Mouse (Mus musculus): ENCODE data around the gene Htt.
A peak's percentile ranks its signal among the peaks of the same experiment; 100 is the strongest.

Htt gene

DNA sequence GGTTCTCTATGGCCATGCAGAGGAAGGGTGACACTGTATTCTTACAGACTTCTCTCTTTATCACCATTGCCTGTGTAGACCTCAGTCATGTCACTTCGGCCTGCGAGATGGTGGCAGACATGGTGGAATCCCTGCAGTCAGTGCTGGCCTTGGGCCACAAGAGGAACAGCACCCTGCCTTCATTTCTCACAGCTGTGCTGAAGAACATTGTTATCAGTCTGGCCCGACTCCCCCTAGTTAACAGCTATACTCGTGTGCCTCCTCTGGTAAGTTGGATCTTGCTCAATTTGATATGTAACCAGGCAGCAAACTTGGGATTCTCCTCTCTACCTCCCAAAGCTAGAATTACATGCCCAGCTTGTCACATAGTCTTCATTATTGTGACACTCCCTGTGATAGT is 127.7 kb downstream of the Htt start:
- no peak for DNase-seq (ENCODE audit: low read depth, low spot score)

DNA sequence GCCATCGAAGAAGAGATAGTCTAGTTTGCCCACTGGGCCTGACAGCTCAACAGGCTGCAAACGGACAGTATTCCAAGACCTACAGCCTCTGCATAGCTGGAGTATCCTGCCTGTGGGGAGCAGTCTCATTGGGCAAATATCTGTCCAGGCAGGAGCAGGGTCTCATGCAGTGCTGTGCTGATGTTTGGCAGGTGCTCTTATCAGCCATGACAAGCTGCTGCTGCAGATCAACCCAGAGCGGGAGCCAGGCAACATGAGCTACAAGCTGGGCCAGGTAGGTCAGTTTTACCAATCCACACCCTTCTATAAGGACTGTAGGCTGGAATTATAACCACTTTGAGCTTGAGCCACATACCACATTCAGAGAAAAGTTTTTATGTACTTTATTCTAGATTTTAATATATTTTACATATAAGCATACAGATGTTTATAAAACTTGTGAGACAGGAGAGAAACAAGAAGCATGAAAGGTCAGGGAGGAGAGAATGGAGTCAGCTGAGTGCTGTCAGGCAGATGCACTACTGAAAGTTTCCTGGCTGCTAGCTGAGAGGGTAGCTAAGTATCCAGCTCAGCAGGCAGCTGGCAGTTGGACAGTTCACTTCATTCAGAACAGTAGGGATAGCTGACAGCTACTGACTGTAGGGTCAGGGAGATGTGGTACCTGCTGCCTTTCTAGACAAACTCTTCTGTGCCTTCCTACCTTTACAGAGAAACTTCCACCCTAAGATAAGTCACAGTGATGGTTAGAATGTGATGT is 135.3 kb downstream of the Htt start:
- DNase-seq (ENCODE audit: low read depth, low spot score), result no peak

DNA sequence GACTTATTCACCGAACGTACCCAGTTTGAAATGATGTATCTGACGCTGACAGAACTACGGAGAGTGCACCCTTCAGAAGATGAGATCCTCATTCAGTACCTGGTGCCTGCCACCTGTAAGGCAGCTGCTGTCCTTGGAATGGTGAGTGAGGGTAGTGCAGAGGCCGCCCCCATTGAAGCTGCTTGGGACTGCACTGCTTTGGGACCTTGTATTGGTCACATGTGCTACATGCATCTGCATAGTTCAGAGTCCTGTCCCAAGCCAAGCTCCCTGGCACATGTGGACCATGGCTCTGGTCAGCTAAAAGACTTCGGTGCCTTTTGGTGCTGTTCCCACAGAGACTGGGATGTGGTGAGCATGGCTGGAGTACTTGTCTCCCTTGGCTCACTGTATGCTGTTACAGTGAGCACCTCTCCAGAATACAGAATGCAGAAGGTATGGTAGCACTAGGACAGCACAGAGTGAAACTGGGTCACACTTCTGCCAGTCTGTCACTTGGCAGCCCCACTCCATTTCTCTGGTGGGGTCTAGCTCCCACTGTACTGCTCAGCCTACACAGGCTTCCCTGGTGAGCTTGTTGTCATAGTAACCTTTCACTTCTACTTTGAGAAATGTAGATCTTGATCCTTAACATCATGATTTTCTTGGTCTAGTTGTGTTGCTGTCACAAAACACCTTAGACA is 138.4 kb downstream of the Htt start:
- DNase-seq (ENCODE audit: low read depth, low spot score), result no peak

DNA sequence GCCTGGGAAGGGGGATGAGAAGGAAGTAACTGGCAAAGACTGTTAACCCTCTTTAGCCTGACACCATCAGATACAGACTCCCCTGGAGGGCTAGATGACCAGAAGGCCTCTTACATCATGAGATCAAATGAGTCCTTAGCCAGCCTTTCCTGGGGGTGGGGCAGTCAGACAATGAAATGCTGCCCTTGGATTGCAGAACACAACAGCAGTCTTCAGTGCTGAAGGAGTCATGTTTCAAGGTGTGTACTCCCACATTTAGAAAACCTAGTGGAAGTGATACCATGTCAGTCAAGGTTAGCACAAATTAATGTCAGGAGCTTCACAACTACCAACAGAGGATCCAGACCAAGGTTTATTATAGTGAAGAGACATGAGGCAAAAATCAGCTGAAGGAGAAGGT is 140.8 kb downstream of the Htt start:
- DNase-seq (ENCODE audit: low read depth, low spot score), result no peak

DNA sequence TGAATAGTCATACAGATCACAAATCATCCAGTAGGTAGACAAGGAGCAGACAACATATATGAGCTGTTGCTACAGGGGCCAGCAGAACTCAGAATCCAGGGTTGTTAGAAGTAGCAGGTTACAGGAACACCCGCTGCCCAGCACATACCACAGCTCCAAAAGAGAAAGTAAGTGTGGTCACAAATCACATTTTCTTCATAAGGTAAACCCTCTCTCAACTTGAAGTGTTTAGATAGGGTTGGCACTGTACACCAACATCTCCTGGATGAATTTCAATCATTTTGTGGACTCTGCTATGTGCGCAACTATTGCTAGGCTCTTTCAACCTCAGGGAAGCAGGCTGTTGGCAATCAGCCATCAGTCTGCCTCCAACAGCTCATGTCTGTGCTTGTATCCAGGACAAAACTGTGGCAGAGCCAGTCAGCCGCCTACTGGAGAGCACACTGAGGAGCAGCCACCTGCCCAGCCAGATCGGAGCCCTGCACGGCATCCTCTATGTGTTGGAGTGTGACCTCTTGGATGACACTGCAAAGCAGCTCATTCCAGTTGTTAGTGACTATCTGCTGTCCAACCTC is 141.4 kb downstream of the Htt start:
- DNase-seq (ENCODE audit: low read depth, low spot score), result peak; percentile 8

DNA sequence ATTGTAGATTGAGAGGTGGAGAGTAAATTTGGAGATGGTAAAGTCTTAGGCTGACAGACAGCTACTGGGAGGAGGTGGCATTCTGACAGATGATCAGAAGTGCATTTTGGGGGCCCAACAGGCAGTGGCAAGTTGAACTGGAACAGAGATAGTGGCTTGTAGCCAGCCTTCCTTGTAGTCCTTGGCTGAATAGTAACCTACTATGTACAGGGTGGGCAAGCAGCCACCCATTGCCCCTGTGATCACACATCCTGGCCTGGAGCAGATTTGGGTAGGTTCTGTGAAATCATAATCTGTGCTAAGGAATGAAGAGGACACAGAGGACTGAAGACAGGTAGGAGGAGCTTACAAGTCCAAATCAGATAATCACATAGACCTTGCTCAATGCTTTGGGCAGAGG is 142.9 kb downstream of the Htt start:
- DNase-seq (ENCODE audit: low read depth, low spot score), result no peak

DNA sequence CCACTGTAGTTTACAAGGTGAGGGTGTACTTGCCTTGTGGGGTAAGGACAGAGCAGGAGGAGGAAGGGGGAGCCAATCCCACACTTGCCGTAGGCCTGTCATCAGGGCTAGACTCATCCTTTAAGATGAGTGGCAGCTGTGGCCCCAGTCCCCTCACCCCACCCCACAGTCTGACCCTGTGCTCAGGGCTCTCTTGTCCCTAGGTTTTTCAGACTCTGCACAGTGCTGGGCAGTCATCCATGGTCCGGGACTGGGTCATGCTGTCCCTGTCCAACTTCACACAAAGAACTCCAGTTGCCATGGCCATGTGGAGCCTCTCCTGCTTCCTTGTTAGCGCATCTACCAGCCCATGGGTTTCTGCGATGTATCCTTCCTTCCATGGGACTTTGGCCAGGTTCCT is 145.7 kb downstream of the Htt start:
- DNase-seq (ENCODE audit: low read depth, low spot score), result no peak

DNA sequence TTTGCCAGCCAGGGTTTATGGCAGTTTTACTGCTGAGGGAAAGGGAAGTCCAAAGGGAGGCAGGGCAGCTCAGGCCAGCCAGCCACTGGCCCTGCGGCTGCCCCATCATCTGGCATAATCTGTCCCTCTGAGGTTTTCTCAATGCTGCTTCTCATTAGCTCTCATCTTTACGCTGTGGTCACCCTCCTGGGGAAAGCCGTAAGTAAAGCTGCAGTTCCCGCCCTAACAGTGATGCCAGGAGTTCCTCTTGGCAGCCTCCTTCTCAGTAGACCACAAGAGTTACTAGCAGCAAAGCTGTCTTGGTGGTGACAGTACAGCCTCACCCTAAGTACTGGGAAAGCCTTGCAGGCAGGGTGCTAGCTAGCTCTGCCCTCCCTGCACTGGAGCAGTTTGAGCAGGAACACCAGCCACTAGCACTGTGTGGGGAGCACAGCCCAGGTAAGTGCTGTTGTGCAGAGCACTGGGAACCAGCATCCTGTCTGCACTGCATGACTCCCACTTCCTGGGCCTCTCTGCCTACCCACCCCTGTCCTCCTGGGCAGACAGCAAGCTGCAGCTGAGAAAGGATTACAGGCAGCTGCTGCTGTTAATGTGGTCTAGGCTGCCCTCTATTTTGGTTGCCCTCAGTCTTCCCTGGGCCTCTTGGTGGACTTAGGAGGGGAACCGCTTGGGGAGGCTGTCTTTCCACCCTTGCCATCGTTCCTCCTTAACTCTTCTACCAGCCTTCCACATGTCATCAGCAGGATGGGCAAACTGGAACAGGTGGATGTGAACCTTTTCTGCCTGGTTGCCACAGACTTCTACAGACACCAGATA is 146.6 kb downstream of the Htt start, which contains the start of gene Msantd1:
Gene Msantd1, plus strand, starts transcription at position 103 of the 816 bp plus-strand sequence.
- DNase-seq (ENCODE audit: low read depth, low spot score), result no peak

DNA sequence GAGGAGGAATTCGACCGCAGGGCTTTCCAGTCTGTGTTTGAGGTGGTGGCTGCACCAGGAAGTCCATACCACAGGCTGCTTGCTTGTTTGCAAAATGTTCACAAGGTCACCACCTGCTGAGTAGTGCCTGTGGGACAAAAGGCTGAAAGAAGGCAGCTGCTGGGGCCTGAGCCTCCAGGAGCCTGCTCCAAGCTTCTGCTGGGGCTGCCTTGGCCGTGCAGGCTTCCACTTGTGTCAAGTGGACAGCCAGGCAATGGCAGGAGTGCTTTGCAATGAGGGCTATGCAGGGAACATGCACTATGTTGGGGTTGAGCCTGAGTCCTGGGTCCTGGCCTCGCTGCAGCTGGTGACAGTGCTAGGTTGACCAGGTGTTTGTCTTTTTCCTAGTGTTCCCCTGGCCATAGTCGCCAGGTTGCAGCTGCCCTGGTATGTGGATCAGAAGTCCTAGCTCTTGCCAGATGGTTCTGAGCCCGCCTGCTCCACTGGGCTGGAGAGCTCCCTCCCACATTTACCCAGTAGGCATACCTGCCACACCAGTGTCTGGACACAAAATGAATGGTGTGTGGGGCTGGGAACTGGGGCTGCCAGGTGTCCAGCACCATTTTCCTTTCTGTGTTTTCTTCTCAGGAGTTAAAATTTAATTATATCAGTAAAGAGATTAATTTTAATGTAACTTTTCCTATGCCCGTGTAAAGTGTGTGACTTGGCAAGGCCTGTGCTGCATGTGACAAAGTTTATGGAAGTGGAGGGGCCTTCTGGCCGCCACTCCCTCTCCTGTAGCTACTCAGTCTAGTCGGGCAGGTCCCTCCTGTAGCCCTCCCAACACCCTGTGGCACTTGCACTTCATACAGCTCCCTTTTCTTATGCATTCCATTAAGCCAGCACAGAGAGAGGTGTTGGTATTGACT is 147.4 kb downstream of the Htt start:
- no peak for DNase-seq (ENCODE audit: low read depth, low spot score)

DNA sequence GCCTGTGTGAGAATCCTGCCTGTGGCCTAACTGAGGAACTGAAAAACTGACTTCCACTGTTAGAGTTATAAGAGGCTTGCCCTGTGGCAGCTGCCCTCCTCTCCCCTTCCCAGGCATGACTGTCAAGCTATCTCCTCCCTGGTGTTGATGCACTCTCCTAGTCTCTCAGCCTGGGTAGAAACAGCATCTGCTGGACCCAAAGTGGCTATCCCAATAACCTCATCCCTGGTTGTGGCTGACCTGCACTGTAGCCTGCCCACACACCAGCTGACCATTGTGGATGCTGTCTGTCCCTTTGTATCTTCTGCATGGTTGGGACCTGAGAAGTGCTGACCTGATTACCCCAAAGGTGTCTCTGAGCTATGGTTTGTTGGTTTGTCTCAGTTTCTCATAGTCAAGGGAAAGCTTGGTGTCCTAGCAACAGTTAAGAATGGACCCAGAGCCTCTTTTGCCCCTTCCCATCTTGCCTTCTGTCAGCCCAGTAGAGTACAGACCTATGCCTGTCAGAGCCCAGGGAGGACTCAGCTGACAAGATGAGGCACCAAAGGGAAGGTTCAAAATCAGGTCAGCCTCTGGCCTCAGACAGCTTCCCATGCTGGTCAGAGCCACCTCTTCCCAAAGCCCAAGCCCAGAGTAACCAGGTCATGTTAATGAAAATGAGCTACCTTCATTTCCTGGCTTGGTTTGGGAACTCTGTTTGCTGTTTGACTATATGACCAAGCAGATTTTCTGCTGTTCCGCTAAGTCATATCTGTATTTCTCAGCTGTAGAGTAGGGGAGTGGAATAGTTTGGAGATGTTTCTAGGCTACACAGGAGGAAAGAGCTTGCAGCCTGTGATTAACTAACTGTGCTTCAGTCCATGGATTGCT is 148.3 kb downstream of the Htt start:
- no peak for DNase-seq (ENCODE audit: low read depth, low spot score)

DNA sequence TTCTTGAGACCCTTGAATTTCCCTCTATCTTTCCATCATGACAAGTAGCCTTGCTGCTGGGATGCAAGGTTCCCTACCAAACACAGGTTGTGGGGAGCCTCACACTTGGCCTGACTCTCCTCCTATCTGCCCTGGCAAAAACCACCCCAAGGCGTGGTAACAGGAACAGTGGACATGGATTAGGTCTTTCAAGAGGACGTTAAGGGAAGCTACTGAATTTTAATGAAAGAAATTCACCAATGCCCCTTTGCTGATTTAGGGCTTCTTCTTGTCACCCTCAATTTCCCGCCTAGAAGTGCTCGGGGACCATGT is 148.9 kb downstream of the Htt start:
- no peak for DNase-seq (ENCODE audit: low read depth, low spot score)

DNA sequence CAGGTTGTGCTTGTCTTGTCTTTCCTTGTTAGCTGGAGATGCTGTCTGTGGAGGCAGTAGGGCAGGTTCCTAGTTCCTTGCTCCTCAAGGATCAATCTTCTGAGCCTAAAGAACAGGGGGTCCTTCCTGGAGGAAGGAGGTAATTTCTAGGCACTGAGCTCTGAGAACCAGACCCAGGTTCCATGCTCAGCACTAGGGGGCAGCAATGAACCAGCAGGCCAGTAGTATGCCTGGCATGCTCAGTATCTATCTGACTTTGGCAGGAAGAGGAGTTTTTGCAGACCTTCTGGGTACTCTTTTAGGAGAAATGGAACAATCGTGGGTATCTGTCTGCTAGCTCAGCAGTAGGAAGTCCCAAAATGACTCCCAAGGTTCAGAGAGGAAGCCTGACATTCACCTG is 154.3 kb downstream of the Htt start:
- peak; percentile 38 for DNase-seq (ENCODE audit: low read depth, low spot score)

DNA sequence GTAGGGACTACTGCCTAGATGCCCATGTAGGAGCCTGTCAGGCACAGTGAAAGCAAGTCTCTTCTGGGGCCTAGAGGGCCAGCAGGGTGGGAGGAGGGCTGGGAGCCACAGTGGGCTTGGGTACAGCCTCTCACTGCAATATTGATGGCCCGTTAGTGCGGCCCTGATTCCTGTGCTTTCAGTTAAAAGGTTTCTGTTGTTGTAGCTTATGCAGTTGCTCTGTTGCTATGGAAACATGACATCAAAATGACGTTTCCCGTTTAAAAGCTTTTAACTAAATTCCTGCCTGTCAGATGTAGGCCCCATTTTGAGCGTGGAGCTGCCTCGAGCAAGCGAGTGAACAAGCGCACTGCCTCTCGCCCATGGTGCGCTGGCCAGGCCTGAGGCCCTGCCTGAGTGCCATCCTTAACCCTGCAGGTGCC is 155.7 kb downstream of the Htt start:
- DNase-seq (ENCODE audit: low read depth, low spot score), result peak; percentile 13

DNA sequence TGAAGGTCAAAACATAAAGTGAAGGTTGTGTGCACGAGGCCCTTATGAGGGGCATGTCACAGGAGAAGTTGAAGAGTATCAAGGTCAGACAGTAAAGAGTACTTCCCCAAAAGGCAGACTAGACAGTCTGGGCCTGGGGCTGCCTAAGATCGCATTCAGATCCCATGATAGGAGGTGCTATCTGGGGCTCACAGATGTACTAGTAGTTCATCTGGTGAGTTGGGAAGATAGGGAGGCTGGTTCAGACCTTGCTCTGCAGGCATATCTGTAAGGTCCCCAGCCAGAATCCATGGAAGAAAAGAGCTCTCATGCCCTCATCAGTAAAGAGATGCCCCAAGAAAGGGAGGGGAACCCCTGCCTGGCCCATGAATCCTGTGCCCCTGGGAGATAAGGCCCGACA is 157.2 kb downstream of the Htt start:
- DNase-seq (ENCODE audit: low read depth, low spot score), result no peak

DNA sequence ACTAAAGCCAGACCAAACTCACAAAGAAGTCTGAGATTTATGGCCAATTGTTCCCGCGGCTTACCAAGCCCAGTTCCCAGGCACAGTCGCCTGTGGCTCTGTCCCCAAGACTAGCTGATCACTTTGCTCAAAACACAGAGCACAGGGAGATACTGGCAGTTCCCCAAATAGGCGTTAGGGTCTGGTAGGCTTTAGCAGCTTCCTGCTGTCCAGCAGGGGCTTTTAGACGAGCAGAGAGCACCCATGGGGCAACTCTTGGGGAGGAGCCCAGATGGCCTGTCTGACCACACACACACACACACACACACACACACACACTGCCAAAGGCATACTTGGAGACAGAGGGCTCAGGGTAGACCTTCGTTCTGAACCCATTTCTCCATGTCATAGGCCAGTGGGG is 161.0 kb downstream of the Htt start:
- DNase-seq (ENCODE audit: low read depth, low spot score), result no peak

DNA sequence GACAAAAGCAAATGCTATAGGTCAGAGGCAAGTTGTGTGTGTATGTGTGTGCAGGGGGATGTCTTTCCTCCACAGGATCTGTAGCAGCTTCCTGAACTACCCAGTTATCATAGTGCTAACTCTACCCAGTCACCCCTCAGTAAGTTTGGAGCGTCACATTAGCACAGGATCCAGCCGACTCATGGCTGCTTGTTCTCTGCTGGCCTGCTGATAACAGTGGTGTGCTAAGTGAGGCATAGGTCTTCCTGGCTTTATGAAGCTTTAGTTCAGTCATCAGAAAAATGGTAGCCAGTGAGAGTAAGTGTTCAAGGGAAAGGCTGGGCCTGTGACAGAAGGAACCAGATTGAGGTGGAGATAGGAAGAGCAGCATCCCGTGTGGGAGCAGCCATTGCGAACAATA is 162.4 kb downstream of the Htt start:
- DNase-seq (ENCODE audit: low read depth, low spot score), result no peak

DNA sequence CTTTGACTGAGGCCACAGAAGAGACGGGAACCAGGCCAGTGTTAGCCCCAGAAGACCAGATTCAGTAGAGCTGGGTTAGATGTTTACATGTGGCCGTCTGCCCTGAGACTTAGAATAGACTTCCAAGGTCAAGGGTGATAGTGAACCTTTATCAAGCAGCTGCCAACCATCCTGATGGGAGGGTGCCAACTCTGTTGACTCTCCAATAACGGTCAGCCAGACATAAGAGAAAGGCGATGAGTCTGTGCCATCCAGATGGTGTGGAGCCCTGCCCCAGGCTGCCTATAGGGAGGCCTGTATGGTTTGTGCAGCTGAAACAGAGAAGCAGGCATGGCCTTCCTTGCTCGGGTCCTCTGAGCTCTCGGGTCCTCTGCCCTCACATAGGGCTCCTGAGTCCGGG is 163.0 kb downstream of the Htt start:
- no peak for DNase-seq (ENCODE audit: low read depth, low spot score)

DNA sequence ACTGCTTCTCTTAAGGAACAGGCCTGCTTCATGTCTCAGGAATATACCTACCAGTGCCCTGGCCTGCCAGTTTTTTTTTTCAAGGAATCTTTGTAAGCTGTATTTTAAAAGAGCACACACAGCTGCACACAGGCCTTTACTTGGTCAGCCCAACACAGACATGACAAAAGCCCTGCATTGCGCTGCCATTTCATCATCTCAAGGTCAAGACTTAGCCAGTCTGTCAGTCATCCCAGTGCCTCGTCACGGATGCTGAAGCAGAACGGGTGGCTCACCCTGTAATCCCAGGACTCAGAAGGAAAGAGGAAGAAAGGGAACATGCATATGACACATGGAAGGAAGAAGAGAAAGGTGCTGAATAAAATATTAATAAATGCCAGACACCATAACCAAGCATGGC is 166.1 kb downstream of the Htt start:
- DNase-seq (ENCODE audit: low read depth, low spot score), result no peak

DNA sequence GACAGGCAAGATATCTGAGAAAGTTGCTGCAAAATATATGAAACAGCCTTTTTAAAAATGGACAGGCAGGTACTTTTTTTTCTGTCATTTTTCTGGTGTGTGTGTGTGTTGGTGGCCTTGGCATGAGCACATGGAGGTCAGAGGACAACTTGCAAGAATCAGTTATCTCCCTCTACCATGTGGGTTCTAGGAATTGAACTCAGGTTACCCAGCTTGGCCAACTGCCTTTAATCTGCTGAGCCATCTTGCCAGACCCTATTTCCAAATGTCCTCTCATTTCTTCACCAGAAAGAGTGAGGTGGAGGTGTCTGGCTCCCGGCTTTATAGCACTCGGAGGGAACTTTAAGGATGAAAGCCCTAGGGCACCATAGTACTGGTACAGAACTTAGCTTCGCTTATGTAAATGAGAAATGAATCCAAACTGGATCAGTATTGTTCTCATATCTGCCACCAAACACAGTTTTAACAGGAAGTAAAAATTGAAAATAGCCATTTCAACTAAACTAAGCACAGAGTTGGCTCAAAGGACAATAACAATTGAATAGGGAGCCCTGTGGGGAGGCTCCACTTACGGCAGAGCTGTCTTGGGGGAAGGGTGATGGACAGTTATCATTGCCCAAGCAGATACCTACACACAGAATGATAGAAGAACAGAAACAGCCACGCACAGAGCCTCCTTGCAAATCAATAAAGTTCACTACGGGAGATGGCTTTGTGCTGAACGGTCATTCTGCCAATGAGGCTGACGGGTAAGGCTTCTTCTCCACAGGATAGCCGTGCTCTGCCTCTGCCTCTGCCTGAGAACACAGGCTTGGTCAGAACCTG is 168.8 kb downstream of the Htt start:
- DNase-seq (ENCODE audit: low read depth, low spot score), result no peak

Measured in retina, postnatal 7 days (tissue).